Mouse (Mus musculus) myocyte (in vitro differentiated cells): ENCODE results near the gene Srrm4. TPM values are rescaled to one million over a fixed set of nuclear protein-coding genes. Genes with fewer than 3 reads are reported as not detected.

ENCODE experiments used
- H3K27me3 ChIP-seq: one replicate; pipeline ENCODE4 v1.6.1; 2011; ENCODE audit not compliant: control insufficient read depth, insufficient read depth, insufficient read length
- H3K36me3 ChIP-seq: one replicate; pipeline ENCODE4 v1.6.1; 2011; ENCODE audit not compliant: control insufficient read depth, insufficient read depth
- H3K4me2 ChIP-seq: one replicate; pipeline ENCODE4 v1.6.1; 2011; ENCODE audit warnings: low read depth, control low read depth
- H3K4me3 ChIP-seq: one replicate; pipeline ENCODE4 v1.5.1; 2011; ENCODE audit warnings: mild to moderate bottlenecking, control low read depth, moderate library complexity
- H3K79me2 ChIP-seq: one replicate; pipeline ENCODE4 v1.6.1; 2011; ENCODE audit not compliant: control insufficient read depth, insufficient read depth
- H3ac ChIP-seq: one replicate; pipeline ENCODE4 v1.6.1; 2011; ENCODE audit not compliant: control insufficient read depth, insufficient read length
- CEBPB ChIP-seq: IDR thresholded peaks from 2 replicates; pipeline ENCODE4 v1.6.1; 2011; ENCODE audit warnings: mild to moderate bottlenecking, moderate library complexity; ENCODE audit not compliant: poor library complexity, insufficient read depth, severe bottlenecking
- E2F4 ChIP-seq: IDR thresholded peaks from one replicate; pipeline ENCODE4 v1.6.1; 2011; ENCODE audit warnings: mild to moderate bottlenecking, control low read depth, moderate library complexity; ENCODE audit not compliant: insufficient read depth
- MAX ChIP-seq: IDR thresholded peaks from one replicate; pipeline ENCODE4 v1.6.1; 2011; ENCODE audit warnings: low read depth, mild to moderate bottlenecking, control low read depth
- MYOD1 ChIP-seq, 3 experiments: IDR thresholded peaks; one replicate each; pipeline ENCODE4 v1.6.1; 2011; ENCODE audit warnings: control low read depth in 2 of 3, low read depth in 2 of 3, mild to moderate bottlenecking in 2 of 3, moderate library complexity in 1 of 3; ENCODE audit not compliant: insufficient read length in 2 of 3, control insufficient read depth in 1 of 3
- MYOG ChIP-seq, 3 experiments: IDR thresholded peaks; one replicate each; pipeline ENCODE4 v1.6.1; 2011; ENCODE audit warnings: control low read depth in 2 of 3, low read depth in 2 of 3, mild to moderate bottlenecking in 2 of 3; ENCODE audit not compliant: insufficient read length in 2 of 3, control insufficient read depth in 1 of 3, insufficient read depth in 1 of 3
- POLR2A ChIP-seq: IDR thresholded peaks from one replicate; pipeline ENCODE4 v1.6.1; 2011; ENCODE audit warnings: low read depth, mild to moderate bottlenecking, control low read depth, moderate library complexity; ENCODE audit not compliant: insufficient read length
- POLR2AphosphoS2 ChIP-seq: IDR thresholded peaks from one replicate; pipeline ENCODE4 v1.6.1; 2011; ENCODE audit warnings: low read depth, control low read depth; ENCODE audit not compliant: insufficient read length
- REST ChIP-seq: IDR thresholded peaks from one replicate; pipeline ENCODE4 v1.6.1; 2011; ENCODE audit warnings: mild to moderate bottlenecking, control low read depth, moderate library complexity; ENCODE audit not compliant: insufficient read depth, insufficient read length
- SRF ChIP-seq: IDR thresholded peaks from one replicate; pipeline ENCODE4 v1.6.1; 2011; ENCODE audit warnings: low read depth; ENCODE audit not compliant: control insufficient read depth, insufficient read length
- TCF12 ChIP-seq: IDR thresholded peaks from one replicate; pipeline ENCODE4 v1.6.1; 2011; ENCODE audit warnings: mild to moderate bottlenecking, control low read depth; ENCODE audit not compliant: poor library complexity, insufficient read depth, severe bottlenecking
- TCF3 ChIP-seq: IDR thresholded peaks from one replicate; pipeline ENCODE4 v1.6.1; 2011; ENCODE audit warnings: low read depth, control low read depth; ENCODE audit not compliant: insufficient read length
- USF1 ChIP-seq: IDR thresholded peaks from one replicate; pipeline ENCODE4 v1.6.1; 2011; ENCODE audit warnings: low read depth, mild to moderate bottlenecking, control low read depth, moderate library complexity
- polyA plus RNA-seq: library from polyadenylated mRNA; unstranded; fragments of >200 nt; fragmentation: generic; extraction: Trizol; gene quantifications from one replicate; pipeline ENCODE4 v1.2.1, GENCODE M21; 2012; ENCODE audit warnings: missing spikeins

Srrm4 gene
- polyA plus RNA-seq, 1 experiment = 0.12 TPM

GRCm38 (mm10) chr5:116489621-116490020 is 102.0 kb downstream of the Srrm4 start:
- Histone ChIP-seq H3K4me2 (no peak overlapping the region), H3K27me3 (no peaks in the 10 kb centered on the region), H3K4me3 (no peak overlapping the region), H3ac (no peak overlapping the region), H3K79me2 (no peaks in the 10 kb centered on the region), H3K36me3 (no peaks in the 10 kb centered on the region)
- TF ChIP-seq TCF3 = no peak
- no peak for TF ChIP-seq E2F4
- no peak for TF ChIP-seq TCF12
- no peak for TF ChIP-seq REST
- TF ChIP-seq USF1 = no peak
- no peak for TF ChIP-seq POLR2AphosphoS2
- no peak for TF ChIP-seq SRF
- TF ChIP-seq MYOG (IDR thresholded peaks at IDR 0.05; ENCODE audit: control insufficient read depth in 1 of 3, insufficient read depth in 1 of 3, insufficient read length in 2 of 3, low read depth in 2 of 3) = no peak
- TF ChIP-seq POLR2A = no peak
- TF ChIP-seq MAX = no peak
- no peak for TF ChIP-seq CEBPB
- TF ChIP-seq MYOD1 (IDR thresholded peaks at IDR 0.05; ENCODE audit: control insufficient read depth in 1 of 3, insufficient read length in 2 of 3, low read depth in 2 of 3) = no peak

GRCm38 (mm10) chr5:116486135-116486534 is 105.5 kb downstream of the Srrm4 start:
- Histone ChIP-seq H3K36me3 (no peaks in the 10 kb centered on the region), H3K4me3 (no peak overlapping the region)

GRCm38 (mm10) chr5:116485069-116485468 is 106.5 kb downstream of the Srrm4 start:
- no peak overlapping the region for H3K4me3 ChIP-seq
- H3K27me3 ChIP-seq = no peaks in the 10 kb centered on the region
- H3K4me2 ChIP-seq = no peak overlapping the region
- no peak overlapping the region for H3ac ChIP-seq
- H3K79me2 ChIP-seq = no peaks in the 10 kb centered on the region
- no peaks in the 10 kb centered on the region for H3K36me3 ChIP-seq
- TF ChIP-seq TCF12 (no peak), POLR2A (no peak), SRF (no peak), E2F4 (no peak), CEBPB (no peak), REST (no peak), MYOG (IDR thresholded peaks at IDR 0.05; ENCODE audit: control insufficient read depth in 1 of 3, insufficient read depth in 1 of 3, insufficient read length in 2 of 3, low read depth in 2 of 3) (no peak)

More at GRCm38 (mm10) chr5:116486135-116486534, 105.5 kb downstream of the Srrm4 start:
- H3K27me3 ChIP-seq = no peaks in the 10 kb centered on the region
- TF ChIP-seq SRF (no peak), E2F4 (no peak), MAX (no peak), REST (no peak), MYOD1 (IDR thresholded peaks at IDR 0.05; ENCODE audit: control insufficient read depth in 1 of 3, insufficient read length in 2 of 3, low read depth in 2 of 3) (no peak), TCF3 (no peak), POLR2AphosphoS2 (no peak), POLR2A (no peak), TCF12 (no peak), CEBPB (no peak)
- H3K79me2 ChIP-seq = no peaks in the 10 kb centered on the region
- no peak overlapping the region for H3K4me2 ChIP-seq
- no peak overlapping the region for H3ac ChIP-seq

GRCm38 (mm10) chr5:116484236-116484635 is 107.4 kb downstream of the Srrm4 start:
- no peak overlapping the region for H3K4me2 ChIP-seq
- H3ac ChIP-seq = no peak overlapping the region
- no peaks in the 10 kb centered on the region for H3K27me3 ChIP-seq
- no peaks in the 10 kb centered on the region for H3K79me2 ChIP-seq
- no peaks in the 10 kb centered on the region for H3K36me3 ChIP-seq
- H3K4me3 ChIP-seq = no peak overlapping the region
- TF ChIP-seq REST = no peak
- TF ChIP-seq MYOD1 (IDR thresholded peaks at IDR 0.05; ENCODE audit: control insufficient read depth in 1 of 3, insufficient read length in 2 of 3, low read depth in 2 of 3) = no peak
- no peak for TF ChIP-seq POLR2A

GRCm38 (mm10) chr5:116478607-116479371 is 112.8 kb downstream of the Srrm4 start:
- Histone ChIP-seq H3K79me2 (no peaks in the 10 kb centered on the region), H3K4me2 (no peak overlapping the region), H3K36me3 (no peaks in the 10 kb centered on the region), H3K4me3 (no peak overlapping the region), H3K27me3 (no peaks in the 10 kb centered on the region), H3ac (no peak overlapping the region)
- TF ChIP-seq MYOG (IDR thresholded peaks at IDR 0.05; ENCODE audit: control insufficient read depth in 1 of 3, insufficient read depth in 1 of 3, insufficient read length in 2 of 3, low read depth in 2 of 3) (no peak), SRF (no peak), MYOD1 (IDR thresholded peaks at IDR 0.05; ENCODE audit: control insufficient read depth in 1 of 3, insufficient read length in 2 of 3, low read depth in 2 of 3) (no peak), POLR2AphosphoS2 (no peak), CEBPB (no peak), MAX (no peak), USF1 (no peak), TCF3 (no peak), E2F4 (no peak), REST (no peak), TCF12 (no peak), POLR2A (no peak)
